Mouse (Mus musculus): ENCODE measurements around the gene E2f4. TPM values are rescaled to one million over a fixed set of nuclear protein-coding genes. Genes with fewer than 3 reads are reported as not detected.

The E2f4 gene
- polyA plus RNA-seq, 1 experiment from 2014 or later: 44.9 TPM

DNA sequence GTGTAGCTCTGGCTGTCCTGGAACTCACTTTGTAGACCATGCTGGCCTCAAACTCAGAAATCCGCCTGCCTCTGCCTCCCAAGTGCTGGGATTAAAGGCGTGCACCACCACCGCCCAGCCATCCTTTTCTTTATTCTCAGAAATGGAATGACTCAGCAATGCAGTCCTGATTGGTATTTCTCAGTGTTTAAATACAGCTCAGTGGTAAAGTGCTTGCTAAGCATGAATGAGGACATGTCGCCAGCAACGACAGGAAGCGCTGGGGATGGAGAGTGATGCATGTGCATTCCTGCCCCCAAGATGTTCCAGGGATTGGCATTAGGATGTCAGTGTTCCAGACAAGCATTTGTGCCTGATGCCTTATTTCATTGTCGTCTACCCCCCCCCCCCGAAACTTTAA lies 5.9 kb downstream of the E2f4 start:
- Histone ChIP-seq H3K4me3 (replicated peaks; ENCODE audit: low read length) (no peak overlapping the region), H3K27me3 (replicated peaks; ENCODE audit: control insufficient read depth, insufficient read depth, low read length) (no peaks in the 10 kb centered on the region), H3K36me3 (ENCODE audit: control insufficient read depth, insufficient read depth) (peaks cover 37% of the 10 kb centered on the region), H3K4me2 (ENCODE audit: low read length) (no peak overlapping the region), H3K9me3 (ENCODE audit: control insufficient read depth, low read length) (no peaks in the 10 kb centered on the region), H3K27ac (ENCODE audit: low read length) (no peak overlapping the region), H3K4me1 (replicated peaks; ENCODE audit: control insufficient read depth, insufficient read depth, low read length) (peaks cover 20% of the 10 kb centered on the region), H3K9ac (replicated peaks; ENCODE audit: low read depth, low read length) (no peak overlapping the region)
- WGBS: 87% methylated on average over 8 of the region's 8 CpGs
- ATAC-seq: no peak

- ATAC-seq: no peak
- H3K4me3 ChIP-seq (replicated peaks; ENCODE audit: low read length): no peak overlapping the region
- peaks cover 37% of the 10 kb centered on the region for H3K36me3 ChIP-seq (ENCODE audit: control insufficient read depth, insufficient read depth)
- H3K4me2 ChIP-seq (ENCODE audit: low read length): no peak overlapping the region
- H3K27me3 ChIP-seq (replicated peaks; ENCODE audit: control insufficient read depth, insufficient read depth, low read length): no peaks in the 10 kb centered on the region
- no peak overlapping the region for H3K27ac ChIP-seq (ENCODE audit: low read length)
- no peaks in the 10 kb centered on the region for H3K9me3 ChIP-seq (ENCODE audit: control insufficient read depth, low read length)
- WGBS: 86% methylated on average over 9 of the region's 9 CpGs
- no peak overlapping the region for H3K9ac ChIP-seq (replicated peaks; ENCODE audit: low read depth, low read length)
- peaks cover 15% of the 10 kb centered on the region for H3K4me1 ChIP-seq (replicated peaks; ENCODE audit: control insufficient read depth, insufficient read depth, low read length)
Observed at GRCm38 (mm10) chr8:105303874-105304273, 6.4 kb downstream of the E2f4 start.

DNA sequence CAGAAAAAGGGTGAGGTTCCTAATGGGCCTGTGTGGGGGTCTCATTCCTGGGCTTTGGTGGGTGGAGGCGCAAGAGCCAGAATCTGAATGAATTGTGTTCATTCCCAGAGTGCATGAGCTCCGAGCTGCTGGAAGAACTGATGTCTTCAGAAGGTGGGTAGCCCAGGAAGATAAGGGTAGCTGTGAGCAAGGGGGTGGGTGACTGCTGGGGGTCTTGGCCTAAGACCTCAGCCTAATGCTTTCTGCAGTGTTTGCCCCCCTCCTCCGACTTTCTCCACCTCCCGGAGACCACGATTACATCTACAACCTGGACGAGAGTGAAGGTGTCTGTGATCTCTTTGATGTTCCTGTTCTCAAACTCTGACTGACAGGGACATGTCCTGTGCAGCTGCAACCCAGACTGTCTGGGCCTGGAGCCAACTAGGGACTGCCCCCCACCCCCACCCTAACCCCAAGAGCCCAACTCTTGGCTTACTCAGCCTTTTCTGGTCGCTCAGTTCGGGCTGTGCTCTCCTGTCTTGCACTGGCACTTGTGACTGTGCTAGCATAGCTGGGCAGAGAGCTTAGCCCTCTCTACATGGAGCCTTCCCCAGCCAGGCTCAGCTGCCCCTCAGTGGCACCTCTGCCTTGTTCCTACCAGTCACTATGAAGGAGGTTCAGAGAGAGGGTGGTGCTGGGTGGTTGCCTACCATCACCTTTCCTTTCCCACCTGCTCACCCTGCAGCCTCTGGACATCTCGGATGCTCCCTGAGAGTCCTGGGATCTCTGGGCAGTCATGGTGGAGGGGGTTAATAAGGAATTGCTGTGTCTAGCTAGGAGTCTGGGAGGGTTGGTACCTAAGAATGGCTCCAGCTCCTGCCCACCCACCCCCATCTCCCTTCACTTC lies 7.1 kb downstream of the E2f4 start:
- Histone ChIP-seq H3K36me3 (ENCODE audit: control insufficient read depth, insufficient read depth) (peaks cover 37% of the 10 kb centered on the region), H3K4me3 (replicated peaks; ENCODE audit: low read length) (no peak overlapping the region), H3K4me1 (replicated peaks; ENCODE audit: control insufficient read depth, insufficient read depth, low read length) (peaks cover 8% of the 10 kb centered on the region), H3K9me3 (ENCODE audit: control insufficient read depth, low read length) (no peaks in the 10 kb centered on the region), H3K27me3 (replicated peaks; ENCODE audit: control insufficient read depth, insufficient read depth, low read length) (no peaks in the 10 kb centered on the region), H3K9ac (replicated peaks; ENCODE audit: low read depth, low read length) (no peak overlapping the region), H3K4me2 (ENCODE audit: low read length) (no peak overlapping the region), H3K27ac (ENCODE audit: low read length) (no peak overlapping the region)
- peak; percentile 21; the same call in 1 of the 2 replicates for ATAC-seq
- 68% methylated on average over 9 of the region's 9 CpGs for WGBS

DNA sequence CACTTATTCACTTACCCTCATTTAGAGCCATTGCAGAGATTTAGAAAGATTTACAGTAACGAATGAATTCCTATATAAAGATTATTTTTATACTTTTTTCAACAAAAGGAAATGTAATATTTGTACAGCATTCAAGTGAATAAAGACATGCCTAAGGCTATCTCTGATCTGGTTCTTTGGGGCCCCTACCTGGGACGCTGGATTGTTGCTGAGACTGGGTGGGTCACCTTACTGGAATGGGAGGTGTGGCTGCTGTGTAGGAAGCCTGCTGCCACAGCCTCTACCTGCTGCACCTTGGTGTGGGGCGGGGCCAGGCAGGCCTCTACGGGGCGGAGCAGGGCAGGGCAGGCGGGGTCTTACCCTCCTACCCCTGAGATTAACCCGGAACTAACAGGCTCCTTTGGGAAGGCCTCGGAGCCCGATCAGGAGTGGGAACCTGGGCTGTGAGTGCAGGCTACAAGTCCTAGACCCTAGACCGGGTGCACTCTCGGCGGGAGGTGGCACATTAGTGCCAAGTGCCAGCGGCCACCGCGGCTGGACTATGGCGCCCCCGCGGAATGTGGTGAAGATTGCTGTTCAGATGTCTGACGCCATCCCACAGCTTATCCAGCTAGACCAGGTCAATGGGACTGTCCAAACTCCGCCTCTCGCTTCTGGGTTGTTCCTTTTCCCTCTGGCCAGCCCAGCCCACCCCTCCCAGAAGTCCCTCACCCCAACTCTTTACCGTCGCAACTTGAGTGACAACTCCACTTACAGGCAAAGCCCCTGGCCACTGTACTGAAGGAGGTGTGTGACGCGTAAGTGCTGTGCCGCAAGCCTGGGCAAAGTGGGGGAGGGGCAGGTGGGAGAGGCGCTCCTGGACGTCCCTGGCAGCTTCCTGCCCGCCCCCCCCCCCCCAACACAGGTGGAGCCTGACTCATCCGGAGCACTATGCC lies 8.0 kb downstream of the E2f4 start, which contains the start of gene Elmo3:
Elmo3 (plus strand) TSS at position 391 of the 935 bp plus-strand sequence.
- no peak within 1 kb of the TSS; the same call in 1 of the 2 replicates for H3K4me3 ChIP-seq (replicated peaks; ENCODE audit: low read length)
- peaks cover 29% of the 10 kb centered on the region for H3K36me3 ChIP-seq (ENCODE audit: control insufficient read depth, insufficient read depth)
- H3K9me3 ChIP-seq (ENCODE audit: control insufficient read depth, low read length): no peaks in the 10 kb centered on the region
- H3K4me1 ChIP-seq (replicated peaks; ENCODE audit: control insufficient read depth, insufficient read depth, low read length): peaks cover 8% of the 10 kb centered on the region
- ATAC-seq: peak; percentile 15; the same call in 1 of the 2 replicates
- no peak within 1 kb of the TSS for H3K27ac ChIP-seq (ENCODE audit: low read length)
- no peaks in the 10 kb centered on the region for H3K27me3 ChIP-seq (replicated peaks; ENCODE audit: control insufficient read depth, insufficient read depth, low read length)
- WGBS: 7% methylated on average over 30 of the region's 30 CpGs
- H3K9ac ChIP-seq (replicated peaks; ENCODE audit: low read depth, low read length): no peak within 1 kb of the TSS
- peak within 1 kb of the TSS; percentile 31 for H3K4me2 ChIP-seq (ENCODE audit: low read length)

GRCm38 (mm10) chr8:105306146-105306691 lies 8.8 kb downstream of the E2f4 start:
- peak; percentile 29 for ATAC-seq
- Histone ChIP-seq H3K27ac (ENCODE audit: low read length) (no peak overlapping the region), H3K9me3 (ENCODE audit: control insufficient read depth, low read length) (no peaks in the 10 kb centered on the region), H3K4me2 (ENCODE audit: low read length) (peak overlapping the region; percentile 31), H3K4me1 (replicated peaks; ENCODE audit: control insufficient read depth, insufficient read depth, low read length) (peaks cover 8% of the 10 kb centered on the region), H3K9ac (replicated peaks; ENCODE audit: low read depth, low read length) (no peak overlapping the region), H3K36me3 (ENCODE audit: control insufficient read depth, insufficient read depth) (peaks cover 25% of the 10 kb centered on the region), H3K27me3 (replicated peaks; ENCODE audit: control insufficient read depth, insufficient read depth, low read length) (no peaks in the 10 kb centered on the region), H3K4me3 (replicated peaks; ENCODE audit: low read length) (no peak overlapping the region)
- 62% methylated on average over 5 of the region's 5 CpGs for WGBS

DNA sequence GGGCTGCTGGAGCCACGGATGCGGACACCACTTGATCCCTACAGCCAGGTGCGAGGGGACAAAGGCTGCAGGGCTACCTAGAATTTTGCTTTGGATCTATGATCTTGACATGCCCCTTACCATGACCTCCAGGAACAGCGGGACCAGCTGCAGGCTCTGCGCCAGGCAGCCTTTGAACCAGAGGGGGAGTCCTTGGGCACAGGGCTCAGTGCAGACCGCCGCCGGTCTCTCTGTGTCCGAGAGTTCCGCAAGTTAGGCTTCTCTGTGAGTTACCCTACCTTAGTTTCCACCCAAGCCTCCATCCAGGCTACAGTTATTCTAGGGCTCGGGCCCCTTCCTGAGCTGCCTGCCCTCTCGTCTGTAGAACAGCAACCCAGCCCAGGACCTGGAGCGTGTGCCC lies 10.2 kb downstream of the E2f4 start:
- no peak for ATAC-seq
- Histone ChIP-seq H3K9ac (replicated peaks; ENCODE audit: low read depth, low read length) (no peak overlapping the region), H3K27me3 (replicated peaks; ENCODE audit: control insufficient read depth, insufficient read depth, low read length) (no peaks in the 10 kb centered on the region), H3K4me2 (ENCODE audit: low read length) (no peak overlapping the region), H3K4me1 (replicated peaks; ENCODE audit: control insufficient read depth, insufficient read depth, low read length) (peaks cover 8% of the 10 kb centered on the region), H3K9me3 (ENCODE audit: control insufficient read depth, low read length) (no peaks in the 10 kb centered on the region), H3K4me3 (replicated peaks; ENCODE audit: low read length) (no peak overlapping the region), H3K36me3 (ENCODE audit: control insufficient read depth, insufficient read depth) (peaks cover 19% of the 10 kb centered on the region), H3K27ac (ENCODE audit: low read length) (no peak overlapping the region)
- WGBS: 94% methylated on average over 13 of the region's 13 CpGs

DNA sequence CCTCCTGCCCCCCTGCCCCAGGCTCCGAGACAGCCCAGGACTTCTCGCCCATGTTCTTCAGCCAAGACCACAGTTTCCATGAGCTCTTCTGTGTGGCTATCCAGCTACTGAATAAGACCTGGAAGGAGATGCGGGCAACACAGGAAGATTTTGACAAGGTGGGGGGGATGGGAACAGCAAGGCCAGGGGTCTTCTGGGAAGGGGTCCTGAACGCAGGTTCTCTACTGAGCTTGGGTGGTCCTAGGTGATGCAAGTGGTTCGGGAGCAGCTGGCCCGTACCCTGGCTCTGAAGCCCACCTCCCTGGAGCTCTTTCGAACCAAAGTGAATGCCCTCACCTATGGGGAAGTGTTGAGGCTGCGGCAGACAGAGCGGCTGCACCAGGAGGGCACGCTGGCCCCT lies 11.0 kb downstream of the E2f4 start:
- Histone ChIP-seq H3K4me1 (replicated peaks; ENCODE audit: control insufficient read depth, insufficient read depth, low read length) (peaks cover 8% of the 10 kb centered on the region), H3K36me3 (ENCODE audit: control insufficient read depth, insufficient read depth) (peaks cover 15% of the 10 kb centered on the region), H3K4me2 (ENCODE audit: low read length) (no peak overlapping the region), H3K9me3 (ENCODE audit: control insufficient read depth, low read length) (no peaks in the 10 kb centered on the region), H3K27me3 (replicated peaks; ENCODE audit: control insufficient read depth, insufficient read depth, low read length) (no peaks in the 10 kb centered on the region), H3K4me3 (replicated peaks; ENCODE audit: low read length) (no peak overlapping the region), H3K27ac (ENCODE audit: low read length) (no peak overlapping the region), H3K9ac (replicated peaks; ENCODE audit: low read depth, low read length) (no peak overlapping the region)
- ATAC-seq: no peak
- 91% methylated on average over 10 of the region's 10 CpGs for WGBS

GRCm38 (mm10) chr8:105309142-105309847 lies 11.8 kb downstream of the E2f4 start:
- Histone ChIP-seq H3K4me1 (replicated peaks; ENCODE audit: control insufficient read depth, insufficient read depth, low read length) (peaks cover 8% of the 10 kb centered on the region), H3K27ac (ENCODE audit: low read length) (no peak overlapping the region), H3K9ac (replicated peaks; ENCODE audit: low read depth, low read length) (no peak overlapping the region), H3K4me2 (ENCODE audit: low read length) (no peak overlapping the region), H3K9me3 (ENCODE audit: control insufficient read depth, low read length) (no peaks in the 10 kb centered on the region), H3K36me3 (ENCODE audit: control insufficient read depth, insufficient read depth) (peaks cover 11% of the 10 kb centered on the region), H3K4me3 (replicated peaks; ENCODE audit: low read length) (no peak overlapping the region), H3K27me3 (replicated peaks; ENCODE audit: control insufficient read depth, insufficient read depth, low read length) (no peaks in the 10 kb centered on the region)
- 85% methylated on average over 15 of the region's 15 CpGs for WGBS
- ATAC-seq: no peak
